Mouse (Mus musculus): Measurements from ENCODE around the gene Dgki. TPM values are rescaled to one million over a fixed set of nuclear protein-coding genes. Genes with fewer than 3 reads are reported as not detected.

Dgki gene
- polyA plus RNA-seq, 1 experiment from 2014 or later = 0.18 TPM

- ATAC-seq (replicated peaks; ENCODE audit: low FRiP score) (no peak), DNase-seq (ENCODE audit: low spot score) (no peak)
- no peaks in the 10 kb centered on the region for H3K27me3 ChIP-seq (replicated peaks; ENCODE audit: control insufficient read depth, insufficient read depth, low read length)
- H3K36me3 ChIP-seq (ENCODE audit: control insufficient read depth, insufficient read depth, low read length) = no peaks in the 10 kb centered on the region
- no peak overlapping the region for H3K4me2 ChIP-seq
- no peaks in the 10 kb centered on the region for H3K4me1 ChIP-seq (replicated peaks; ENCODE audit: control insufficient read depth, insufficient read depth, low read length)
- H3K27ac ChIP-seq (ENCODE audit: low read depth, low read length) = no peak overlapping the region
- no peak overlapping the region for H3K4me3 ChIP-seq (ENCODE audit: low read depth, low read length)
- WGBS = 93% methylated on average over 1 of the region's 1 CpGs
- H3K9me3 ChIP-seq (ENCODE audit: control insufficient read depth, low read length) = no peaks in the 10 kb centered on the region
- no peak overlapping the region for H3K9ac ChIP-seq (ENCODE audit: low read depth, low read length)
Observed at GRCm38 (mm10) chr6:37030986-37031385, 269.0 kb downstream of the Dgki start.

- Histone ChIP-seq H3K27me3 (replicated peaks; ENCODE audit: control insufficient read depth, insufficient read depth, low read length) (no peaks in the 10 kb centered on the region), H3K9ac (ENCODE audit: low read depth, low read length) (no peak overlapping the region), H3K27ac (ENCODE audit: low read depth, low read length) (no peak overlapping the region), H3K4me2 (no peak overlapping the region), H3K9me3 (ENCODE audit: control insufficient read depth, low read length) (no peaks in the 10 kb centered on the region), H3K4me1 (replicated peaks; ENCODE audit: control insufficient read depth, insufficient read depth, low read length) (no peaks in the 10 kb centered on the region), H3K4me3 (ENCODE audit: low read depth, low read length) (no peak overlapping the region), H3K36me3 (ENCODE audit: control insufficient read depth, insufficient read depth, low read length) (no peaks in the 10 kb centered on the region)
- 88% methylated on average over 2 of the region's 2 CpGs for WGBS
- no peak for ATAC-seq (replicated peaks; ENCODE audit: low FRiP score)
- DNase-seq (ENCODE audit: low spot score) = no peak
Observed at GRCm38 (mm10) chr6:37030402-37030801, 269.6 kb downstream of the Dgki start.

GRCm38 (mm10) chr6:37028841-37029240, 271.1 kb downstream of the Dgki start:
- Histone ChIP-seq H3K4me3 (ENCODE audit: low read depth, low read length) (no peak overlapping the region), H3K4me1 (replicated peaks; ENCODE audit: control insufficient read depth, insufficient read depth, low read length) (no peaks in the 10 kb centered on the region), H3K4me2 (no peak overlapping the region), H3K27ac (ENCODE audit: low read depth, low read length) (no peak overlapping the region), H3K36me3 (ENCODE audit: control insufficient read depth, insufficient read depth, low read length) (no peaks in the 10 kb centered on the region), H3K9ac (ENCODE audit: low read depth, low read length) (no peak overlapping the region), H3K9me3 (ENCODE audit: control insufficient read depth, low read length) (no peaks in the 10 kb centered on the region), H3K27me3 (replicated peaks; ENCODE audit: control insufficient read depth, insufficient read depth, low read length) (no peaks in the 10 kb centered on the region)
- DNase-seq (ENCODE audit: low spot score) = no peak
- no peak for ATAC-seq (replicated peaks; ENCODE audit: low FRiP score)
- WGBS = 82% methylated on average over 6 of the region's 6 CpGs

GRCm38 (mm10) chr6:37028300-37028699, 271.7 kb downstream of the Dgki start:
- Histone ChIP-seq H3K27ac (ENCODE audit: low read depth, low read length) (no peak overlapping the region), H3K9me3 (ENCODE audit: control insufficient read depth, low read length) (no peaks in the 10 kb centered on the region), H3K27me3 (replicated peaks; ENCODE audit: control insufficient read depth, insufficient read depth, low read length) (no peaks in the 10 kb centered on the region), H3K4me3 (ENCODE audit: low read depth, low read length) (no peak overlapping the region), H3K4me2 (no peak overlapping the region), H3K36me3 (ENCODE audit: control insufficient read depth, insufficient read depth, low read length) (no peaks in the 10 kb centered on the region), H3K9ac (ENCODE audit: low read depth, low read length) (no peak overlapping the region), H3K4me1 (replicated peaks; ENCODE audit: control insufficient read depth, insufficient read depth, low read length) (no peaks in the 10 kb centered on the region)
- DNase-seq (ENCODE audit: low spot score) = no peak
- WGBS = 69% methylated on average over 2 of the region's 2 CpGs
- ATAC-seq (replicated peaks; ENCODE audit: low FRiP score) = no peak

GRCm38 (mm10) chr6:37026343-37027243, 273.4 kb downstream of the Dgki start:
- no peak for ATAC-seq (replicated peaks; ENCODE audit: low FRiP score)

GRCm38 (mm10) chr6:37016046-37016445, 283.9 kb downstream of the Dgki start:
- no peaks in the 10 kb centered on the region for H3K36me3 ChIP-seq (ENCODE audit: control insufficient read depth, insufficient read depth, low read length)
- no peak overlapping the region for H3K9ac ChIP-seq (ENCODE audit: low read depth, low read length)
- no peak for DNase-seq (ENCODE audit: low spot score)
- H3K9me3 ChIP-seq (ENCODE audit: control insufficient read depth, low read length) = no peaks in the 10 kb centered on the region
- H3K27ac ChIP-seq (ENCODE audit: low read depth, low read length) = no peak overlapping the region
- H3K4me1 ChIP-seq (replicated peaks; ENCODE audit: control insufficient read depth, insufficient read depth, low read length) = no peaks in the 10 kb centered on the region
- H3K4me3 ChIP-seq (ENCODE audit: low read depth, low read length) = no peak overlapping the region
- no peak for ATAC-seq (replicated peaks; ENCODE audit: low FRiP score)
- H3K4me2 ChIP-seq = no peak overlapping the region
- H3K27me3 ChIP-seq (replicated peaks; ENCODE audit: control insufficient read depth, insufficient read depth, low read length) = no peaks in the 10 kb centered on the region

More at GRCm38 (mm10) chr6:37026343-37027243, 273.4 kb downstream of the Dgki start:
- Histone ChIP-seq H3K9ac (ENCODE audit: low read depth, low read length) (no peak overlapping the region), H3K9me3 (ENCODE audit: control insufficient read depth, low read length) (no peaks in the 10 kb centered on the region), H3K36me3 (ENCODE audit: control insufficient read depth, insufficient read depth, low read length) (no peaks in the 10 kb centered on the region), H3K4me3 (ENCODE audit: low read depth, low read length) (no peak overlapping the region), H3K4me2 (no peak overlapping the region), H3K27me3 (replicated peaks; ENCODE audit: control insufficient read depth, insufficient read depth, low read length) (no peaks in the 10 kb centered on the region), H3K27ac (ENCODE audit: low read depth, low read length) (no peak overlapping the region), H3K4me1 (replicated peaks; ENCODE audit: control insufficient read depth, insufficient read depth, low read length) (no peaks in the 10 kb centered on the region)
- WGBS = 86% methylated on average over 8 of the region's 8 CpGs
- DNase-seq (ENCODE audit: low spot score) = no peak

- Histone ChIP-seq H3K9ac (ENCODE audit: low read depth, low read length) (no peak overlapping the region), H3K36me3 (ENCODE audit: control insufficient read depth, insufficient read depth, low read length) (no peaks in the 10 kb centered on the region), H3K27me3 (replicated peaks; ENCODE audit: control insufficient read depth, insufficient read depth, low read length) (no peaks in the 10 kb centered on the region), H3K27ac (ENCODE audit: low read depth, low read length) (no peak overlapping the region), H3K9me3 (ENCODE audit: control insufficient read depth, low read length) (no peaks in the 10 kb centered on the region), H3K4me2 (no peak overlapping the region), H3K4me3 (ENCODE audit: low read depth, low read length) (no peak overlapping the region), H3K4me1 (replicated peaks; ENCODE audit: control insufficient read depth, insufficient read depth, low read length) (no peaks in the 10 kb centered on the region)
- 76% methylated on average over 2 of the region's 2 CpGs for WGBS
- DNase-seq (ENCODE audit: low spot score) (no peak), ATAC-seq (replicated peaks; ENCODE audit: low FRiP score) (no peak)
Observed at GRCm38 (mm10) chr6:37011597-37011996, 288.4 kb downstream of the Dgki start.

- WGBS = 49% methylated on average over 4 of the region's 4 CpGs
- Histone ChIP-seq H3K27me3 (replicated peaks; ENCODE audit: control insufficient read depth, insufficient read depth, low read length) (no peaks in the 10 kb centered on the region), H3K4me3 (ENCODE audit: low read depth, low read length) (no peak overlapping the region), H3K4me2 (no peak overlapping the region), H3K4me1 (replicated peaks; ENCODE audit: control insufficient read depth, insufficient read depth, low read length) (no peaks in the 10 kb centered on the region), H3K27ac (ENCODE audit: low read depth, low read length) (no peak overlapping the region), H3K9ac (ENCODE audit: low read depth, low read length) (no peak overlapping the region), H3K9me3 (ENCODE audit: control insufficient read depth, low read length) (no peaks in the 10 kb centered on the region), H3K36me3 (ENCODE audit: control insufficient read depth, insufficient read depth, low read length) (no peaks in the 10 kb centered on the region)
- ATAC-seq (replicated peaks; ENCODE audit: low FRiP score) = no peak
- DNase-seq (ENCODE audit: low spot score) = no peak
Observed at GRCm38 (mm10) chr6:37007573-37007972, 292.4 kb downstream of the Dgki start.

- no peak overlapping the region for H3K4me2 ChIP-seq
- DNase-seq (ENCODE audit: low spot score) (no peak), ATAC-seq (replicated peaks; ENCODE audit: low FRiP score) (no peak)
- no peaks in the 10 kb centered on the region for H3K27me3 ChIP-seq (replicated peaks; ENCODE audit: control insufficient read depth, insufficient read depth, low read length)
- no peak overlapping the region for H3K4me3 ChIP-seq (ENCODE audit: low read depth, low read length)
- H3K4me1 ChIP-seq (replicated peaks; ENCODE audit: control insufficient read depth, insufficient read depth, low read length) = no peaks in the 10 kb centered on the region
- no peak overlapping the region for H3K9ac ChIP-seq (ENCODE audit: low read depth, low read length)
- WGBS = 83% methylated on average over 3 of the region's 3 CpGs
- H3K27ac ChIP-seq (ENCODE audit: low read depth, low read length) = no peak overlapping the region
- H3K36me3 ChIP-seq (ENCODE audit: control insufficient read depth, insufficient read depth, low read length) = no peaks in the 10 kb centered on the region
- H3K9me3 ChIP-seq (ENCODE audit: control insufficient read depth, low read length) = no peaks in the 10 kb centered on the region
Observed at GRCm38 (mm10) chr6:37004914-37005313, 295.1 kb downstream of the Dgki start.
